Mouse (Mus musculus) C2C12 (cell line): ENCODE measurements around the gene Lztfl1. TPM values are rescaled to one million over a fixed set of nuclear protein-coding genes. Genes with fewer than 3 reads are reported as not detected.

Source experiments
- H3K27me3 ChIP-seq: one replicate; pipeline ENCODE4 v1.6.1; 2011; ENCODE audit not compliant: control insufficient read depth, insufficient read depth, insufficient read length
- H3K36me3 ChIP-seq: one replicate; pipeline ENCODE4 v1.6.1; 2011; ENCODE audit not compliant: control insufficient read depth, insufficient read depth
- H3K4me3 ChIP-seq: one replicate; pipeline ENCODE4 v1.5.1; 2011; ENCODE audit warnings: mild to moderate bottlenecking, control low read depth; ENCODE audit not compliant: poor library complexity, insufficient read depth, severe bottlenecking
- H3K79me2 ChIP-seq: one replicate; pipeline ENCODE4 v1.6.1; 2011; ENCODE audit not compliant: control insufficient read depth, insufficient read depth
- H3K79me3 ChIP-seq: one replicate; pipeline ENCODE4 v1.6.1; 2011; ENCODE audit warnings: low read depth, control low read depth
- H3ac ChIP-seq: one replicate; pipeline ENCODE3; 2011; ENCODE audit warnings: low read depth; ENCODE audit not compliant: control insufficient read depth, insufficient read length
- CEBPB ChIP-seq: IDR thresholded peaks from one replicate; pipeline ENCODE4 v1.6.1; 2011; ENCODE audit warnings: low read depth, mild to moderate bottlenecking, control low read depth, moderate library complexity
- CTCF ChIP-seq: IDR thresholded peaks from one replicate; pipeline ENCODE4 v1.5.1; 2011; ENCODE audit not compliant: control insufficient read depth, insufficient read depth, insufficient read length
- FOSL1 ChIP-seq: IDR thresholded peaks from one replicate; pipeline ENCODE4 v1.8.0; 2011; ENCODE audit warnings: mild to moderate bottlenecking, low read length; ENCODE audit not compliant: poor library complexity, insufficient read depth, severe bottlenecking
- MAX ChIP-seq: IDR thresholded peaks from one replicate; pipeline ENCODE4 v1.6.1; 2011; ENCODE audit warnings: mild to moderate bottlenecking, control low read depth
- MYOD1 ChIP-seq: IDR thresholded peaks from one replicate; pipeline ENCODE4 v1.6.1; 2011; ENCODE audit warnings: low read depth; ENCODE audit not compliant: control insufficient read depth, insufficient read length
- MYOG ChIP-seq: IDR thresholded peaks from one replicate; pipeline ENCODE4 v1.6.1; 2011; ENCODE audit not compliant: control insufficient read depth, insufficient read length; ENCODE audit errors: extremely low read depth
- USF1 ChIP-seq: IDR thresholded peaks from one replicate; pipeline ENCODE4 v1.6.1; 2011; ENCODE audit warnings: low read depth, mild to moderate bottlenecking, control low read depth, moderate library complexity
- polyA plus RNA-seq: library from polyadenylated mRNA; unstranded; fragments of >200 nt; fragmentation: generic; extraction: Trizol; gene quantifications from one replicate; pipeline ENCODE4 v1.2.1, GENCODE M21; 2012; ENCODE audit warnings: missing spikeins

Gene Lztfl1
- polyA plus RNA-seq, 1 experiment: 3.3 TPM

GRCm38 (mm10) chr9:123731271-123731670 lies 13.8 kb upstream of the Lztfl1 start:
- no peak overlapping the region for H3K4me3 ChIP-seq
- H3K79me3 ChIP-seq: no peaks in the 10 kb centered on the region
- H3K79me2 ChIP-seq: no peaks in the 10 kb centered on the region
- H3K27me3 ChIP-seq: peaks cover 3% of the 10 kb centered on the region
- H3K36me3 ChIP-seq: no peaks in the 10 kb centered on the region
- H3ac ChIP-seq: no peak overlapping the region
- TF ChIP-seq CTCF (no peak), USF1 (no peak), MYOG (no peak)

- H3K36me3 ChIP-seq: no peaks in the 10 kb centered on the region
- H3K4me3 ChIP-seq: no peak overlapping the region
- no peaks in the 10 kb centered on the region for H3K79me2 ChIP-seq
- no peaks in the 10 kb centered on the region for H3K79me3 ChIP-seq
- H3K27me3 ChIP-seq: peaks cover 14% of the 10 kb centered on the region
- no peak overlapping the region for H3ac ChIP-seq
- TF ChIP-seq MAX (no peak), USF1 (no peak), FOSL1 (no peak), CTCF (no peak), MYOG (no peak), CEBPB (no peak), MYOD1 (no peak)
These were observed 5.4 kb upstream of the Lztfl1 start for GRCm38 (mm10) chr9:123722737-123723493.

DNA sequence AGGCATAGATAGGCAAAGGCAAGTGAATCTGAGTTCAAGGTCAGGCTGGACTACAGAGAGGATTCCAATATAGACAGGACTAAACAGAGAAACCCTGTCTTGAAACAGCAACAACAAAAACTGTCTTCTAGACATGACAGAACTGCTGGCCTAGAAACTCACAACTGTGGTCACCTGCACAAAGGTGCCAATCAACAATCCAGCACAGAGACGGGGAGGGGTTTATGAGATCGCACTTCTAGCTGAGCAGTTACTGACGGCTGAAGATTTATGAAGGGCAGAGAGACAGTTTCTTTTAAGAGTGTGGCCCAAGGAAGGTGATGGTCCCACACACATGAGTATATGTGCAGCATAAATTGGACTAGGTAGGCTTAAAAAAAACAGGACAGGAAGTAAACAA lies 1.2 kb downstream of the Lztfl1 start:
- Histone ChIP-seq H3K36me3 (peaks cover 6% of the 10 kb centered on the region), H3K79me3 (no peaks in the 10 kb centered on the region), H3K4me3 (no peak overlapping the region), H3K79me2 (peaks cover 6% of the 10 kb centered on the region), H3K27me3 (peaks cover 5% of the 10 kb centered on the region), H3ac (no peak overlapping the region)
- no peak for TF ChIP-seq CTCF
- no peak for TF ChIP-seq MYOG
- no peak for TF ChIP-seq FOSL1
- no peak for TF ChIP-seq MYOD1
- TF ChIP-seq USF1: no peak
- no peak for TF ChIP-seq CEBPB
- TF ChIP-seq MAX: no peak

DNA sequence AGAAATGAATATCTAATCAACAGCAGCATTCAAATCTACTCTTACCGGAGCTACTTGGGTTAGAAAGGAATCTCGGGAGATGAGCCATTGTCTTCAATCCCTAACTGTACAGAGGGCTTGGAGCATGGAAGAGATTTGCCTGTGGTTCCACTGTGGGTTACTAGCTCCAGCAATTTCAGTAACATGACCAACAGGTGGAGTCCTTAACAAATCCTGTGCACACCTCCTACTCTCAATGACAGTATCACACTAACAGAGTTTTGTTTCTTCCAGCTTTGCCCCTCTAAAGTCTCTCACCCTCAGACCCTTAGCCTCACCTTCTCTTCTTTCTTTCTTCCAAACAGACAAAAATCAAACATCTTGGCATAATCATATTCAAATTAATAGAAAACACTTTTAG lies 4.4 kb downstream of the Lztfl1 start:
- TF ChIP-seq USF1 (no peak), CEBPB (no peak), CTCF (no peak), MYOG (no peak), FOSL1 (no peak), MAX (no peak), MYOD1 (no peak)
- Histone ChIP-seq H3ac (no peak overlapping the region), H3K4me3 (no peak overlapping the region), H3K27me3 (no peaks in the 10 kb centered on the region), H3K36me3 (peaks cover 15% of the 10 kb centered on the region), H3K79me3 (no peaks in the 10 kb centered on the region), H3K79me2 (peaks cover 6% of the 10 kb centered on the region)

DNA sequence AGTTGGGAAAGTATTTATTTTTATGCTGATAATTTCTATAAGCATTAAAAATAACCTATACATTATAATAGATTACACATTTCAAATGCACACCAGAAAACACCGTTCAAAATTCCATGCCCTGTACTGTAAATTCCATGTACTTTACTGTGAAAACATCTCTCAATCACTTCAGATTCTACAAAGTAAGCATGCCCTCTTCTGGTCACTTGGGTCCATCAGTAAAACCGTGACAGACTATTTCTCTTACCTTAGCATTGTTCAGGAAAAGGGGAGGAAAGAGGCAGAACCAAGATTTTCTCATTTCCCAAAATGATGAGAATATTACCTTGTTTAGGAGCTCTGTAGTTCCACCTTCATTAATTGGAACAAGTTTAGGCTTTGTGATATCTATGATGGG lies 8.3 kb downstream of the Lztfl1 start:
- Histone ChIP-seq H3K4me3 (no peak overlapping the region), H3K79me2 (no peaks in the 10 kb centered on the region), H3ac (no peak overlapping the region), H3K79me3 (no peaks in the 10 kb centered on the region), H3K27me3 (no peaks in the 10 kb centered on the region), H3K36me3 (peaks cover 19% of the 10 kb centered on the region)
- TF ChIP-seq CTCF (no peak), MAX (no peak), FOSL1 (no peak), CEBPB (no peak), MYOD1 (no peak), USF1 (no peak), MYOG (no peak)

DNA sequence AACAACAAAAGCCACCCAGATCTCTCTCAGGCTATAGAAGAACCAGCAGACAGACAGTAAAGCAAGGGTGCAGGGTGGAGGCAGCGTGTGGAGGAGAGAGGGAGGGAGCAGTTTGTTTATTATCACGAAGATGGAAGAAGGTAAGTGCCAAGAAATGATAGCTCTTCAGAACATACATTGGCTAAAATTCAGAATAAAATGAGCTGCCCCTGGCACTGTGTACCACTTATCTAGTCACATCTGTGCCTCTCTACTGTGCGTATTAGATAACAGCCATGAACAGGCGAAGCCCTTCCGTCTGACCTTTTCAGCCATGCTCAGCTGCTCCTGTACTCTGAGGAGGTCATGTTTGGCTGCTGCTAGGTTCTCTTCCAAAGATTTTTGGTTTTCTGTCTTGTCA lies 15.7 kb downstream of the Lztfl1 start:
- TF ChIP-seq CEBPB (no peak), USF1 (no peak), MAX (no peak), CTCF (no peak), MYOD1 (no peak), FOSL1 (no peak), MYOG (no peak)
- Histone ChIP-seq H3K4me3 (no peak overlapping the region), H3ac (no peak overlapping the region), H3K36me3 (peaks cover 4% of the 10 kb centered on the region), H3K79me3 (no peaks in the 10 kb centered on the region), H3K27me3 (no peaks in the 10 kb centered on the region), H3K79me2 (no peaks in the 10 kb centered on the region)
